Mouse (Mus musculus) gonadal fat pad, adult 2 months (tissue): ENCODE results near the gene Rabif. TPM values are rescaled to one million over a fixed set of nuclear protein-coding genes. Genes with fewer than 3 reads are reported as not detected.
"Not testable (repeated sequence)": the region's sequence is repeated elsewhere in the genome, so short reads cannot be mapped to it uniquely, and the experiment has no call there.

Source experiments
- DNase-seq: peaks from one replicate; pipeline ENCODE4 v3.0.0-alpha.2; 2012; ENCODE audit warnings: low read depth
- polyA plus RNA-seq: library from polyadenylated mRNA; depleted of rRNA; stranded (reverse); fragments of >200 nt; gene quantifications from 2 replicates; pipeline ENCODE4 v1.2.3, GENCODE M21; 2012

The Rabif gene
- polyA plus RNA-seq, 1 experiment: 17.7 TPM

- no peak for DNase-seq
Observed at GRCm38 (mm10) chr1:134512584-134512983, 18.1 kb downstream of the Rabif start.

DNA sequence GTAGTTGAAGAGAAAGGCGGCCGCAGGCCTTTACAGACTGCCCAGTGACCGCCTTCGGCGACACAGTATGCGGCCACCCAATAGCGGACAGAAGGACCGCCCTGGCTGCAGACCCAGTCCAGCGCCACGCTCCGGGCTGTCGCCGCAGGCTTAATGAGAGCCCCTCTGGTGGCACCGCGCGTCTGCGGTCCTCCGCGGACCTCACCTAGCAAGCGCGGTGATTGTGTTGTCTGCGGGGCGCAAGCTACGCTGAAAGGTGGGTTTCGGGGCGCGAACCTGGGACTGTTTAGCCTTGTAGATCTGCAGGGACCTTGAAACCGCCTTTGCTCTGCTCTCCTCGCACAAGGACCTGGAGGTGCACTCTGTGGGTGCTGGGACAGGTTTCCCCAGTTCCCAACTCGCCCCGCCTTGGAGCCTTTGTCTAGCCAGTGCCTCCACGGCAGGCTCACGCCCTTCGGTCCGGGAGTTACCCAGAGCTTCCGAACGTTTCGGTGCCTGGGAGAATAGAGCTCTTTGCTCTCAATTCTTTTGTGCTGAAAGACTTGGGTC, 18.9 kb downstream of the Rabif start:
- DNase-seq: peak; percentile 66

- peak; percentile 97 for DNase-seq
Observed at GRCm38 (mm10) chr1:134513876-134514590, 19.6 kb downstream of the Rabif start.

- no peak for DNase-seq
Observed at GRCm38 (mm10) chr1:134515891-134516290, 21.4 kb downstream of the Rabif start.

- DNase-seq: no peak
Observed at GRCm38 (mm10) chr1:134516491-134517198, 22.2 kb downstream of the Rabif start.

DNA sequence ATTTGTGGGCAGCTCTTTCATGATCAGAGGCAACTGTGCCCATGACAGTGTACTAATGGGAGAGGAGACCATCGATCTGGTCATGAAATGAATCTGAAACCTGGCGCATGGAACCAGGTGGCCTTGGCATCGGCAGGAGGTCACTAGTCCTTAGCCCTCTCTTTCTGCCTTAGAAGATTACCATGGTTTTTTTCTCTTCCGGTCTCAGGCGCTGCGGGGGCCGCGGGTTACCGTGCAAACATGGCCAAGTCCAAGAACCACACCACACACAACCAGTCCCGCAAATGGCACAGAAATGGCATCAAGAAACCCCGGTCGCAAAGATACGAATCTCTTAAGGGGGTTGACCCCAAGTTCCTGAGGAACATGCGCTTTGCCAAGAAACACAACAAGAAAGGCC, 23.4 kb downstream of the Rabif start:
- not testable (repeated sequence) for DNase-seq

DNA sequence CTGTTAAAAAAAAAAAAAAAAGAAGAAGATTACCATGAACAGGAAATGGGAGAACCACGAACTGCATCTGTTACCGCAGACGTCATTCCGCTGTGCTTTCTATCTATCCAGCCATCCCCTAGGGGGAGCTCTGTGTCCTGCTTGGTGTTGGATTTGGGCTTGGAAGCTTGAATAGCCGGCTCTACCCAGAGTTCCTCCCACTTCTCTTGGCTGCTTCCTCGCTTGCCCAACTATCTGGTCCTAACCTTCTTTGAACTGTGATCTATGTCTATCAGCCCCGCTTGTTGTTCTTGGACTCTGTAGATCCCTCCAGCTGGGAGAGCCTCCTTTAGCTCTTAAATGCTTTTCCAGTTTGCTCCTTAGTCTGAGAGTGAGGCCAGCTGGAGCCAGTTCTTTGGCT, 24.2 kb downstream of the Rabif start:
- peak; percentile 98 for DNase-seq

- DNase-seq: not testable (repeated sequence)
Observed at GRCm38 (mm10) chr1:134519201-134519600, 24.8 kb downstream of the Rabif start.

- no peak for DNase-seq
Observed at GRCm38 (mm10) chr1:134520001-134520721, 25.7 kb downstream of the Rabif start.

- no peak for DNase-seq
Observed at GRCm38 (mm10) chr1:134521163-134521562, 26.7 kb downstream of the Rabif start.

DNA sequence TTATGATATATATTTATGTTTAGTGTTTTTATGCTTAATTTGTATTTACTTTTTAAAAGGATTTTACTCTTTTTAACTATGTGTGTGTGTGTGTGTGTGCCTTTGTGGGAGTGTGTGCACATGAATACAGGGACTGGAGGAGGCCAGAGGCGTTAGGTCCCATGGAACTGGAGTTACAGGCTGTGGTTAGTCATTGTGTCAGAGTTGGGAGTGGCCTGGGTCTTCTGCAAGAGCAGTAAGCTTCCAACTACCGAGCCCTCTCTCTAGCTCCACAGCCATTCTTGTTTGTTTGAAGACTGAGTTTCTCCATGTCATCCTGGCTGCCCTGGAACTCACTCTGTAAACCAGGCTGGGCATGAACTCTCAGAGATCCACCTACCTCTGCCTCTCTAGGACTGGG, 27.9 kb downstream of the Rabif start:
- no peak for DNase-seq

DNA sequence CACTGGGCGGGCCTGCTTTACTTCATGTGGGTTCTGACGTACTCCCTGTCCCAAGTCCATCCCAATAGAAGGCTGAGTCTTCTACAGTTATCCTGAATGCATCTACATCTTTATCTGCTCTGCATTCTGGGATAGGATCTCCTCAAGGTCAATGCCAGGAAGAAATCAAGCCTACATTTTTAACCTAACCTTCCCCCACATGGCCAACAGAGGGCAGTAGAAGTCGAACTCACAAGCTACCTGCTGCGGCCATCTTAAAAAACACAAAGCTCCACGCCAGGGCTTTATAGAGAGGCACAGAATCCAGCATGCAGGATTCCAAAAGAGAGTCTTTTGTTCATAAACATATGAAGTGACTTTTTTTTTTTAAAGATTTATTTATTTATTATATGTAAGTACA, 30.0 kb downstream of the Rabif start:
- no peak for DNase-seq

GRCm38 (mm10) chr1:134525015-134525414, 30.6 kb downstream of the Rabif start:
- no peak for DNase-seq

GRCm38 (mm10) chr1:134526752-134527151, 32.3 kb downstream of the Rabif start:
- no peak for DNase-seq

GRCm38 (mm10) chr1:134530618-134531017, 36.2 kb downstream of the Rabif start:
- no peak for DNase-seq

- DNase-seq: not testable (repeated sequence)
Observed at GRCm38 (mm10) chr1:134533710-134534109, 39.3 kb downstream of the Rabif start.

DNA sequence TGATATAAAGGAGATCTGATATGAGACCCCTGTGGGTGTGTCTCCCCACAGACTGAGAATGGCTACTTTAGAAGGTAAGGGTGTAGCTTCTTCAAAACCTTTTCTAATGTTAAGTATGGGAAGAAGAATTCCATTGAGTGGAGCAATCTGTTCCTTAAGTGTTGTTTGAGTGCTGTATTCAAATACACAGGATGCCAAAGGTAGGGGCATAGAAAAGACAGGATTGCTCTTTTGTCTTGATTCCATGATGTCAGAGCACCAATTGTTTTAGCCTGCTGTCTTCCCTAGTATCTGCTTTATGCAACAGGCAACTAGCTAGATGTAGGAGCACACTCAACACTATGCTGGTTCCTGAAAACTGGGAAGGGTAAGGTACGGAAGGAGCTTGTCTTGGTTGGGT, 40.6 kb downstream of the Rabif start:
- no peak for DNase-seq

DNA sequence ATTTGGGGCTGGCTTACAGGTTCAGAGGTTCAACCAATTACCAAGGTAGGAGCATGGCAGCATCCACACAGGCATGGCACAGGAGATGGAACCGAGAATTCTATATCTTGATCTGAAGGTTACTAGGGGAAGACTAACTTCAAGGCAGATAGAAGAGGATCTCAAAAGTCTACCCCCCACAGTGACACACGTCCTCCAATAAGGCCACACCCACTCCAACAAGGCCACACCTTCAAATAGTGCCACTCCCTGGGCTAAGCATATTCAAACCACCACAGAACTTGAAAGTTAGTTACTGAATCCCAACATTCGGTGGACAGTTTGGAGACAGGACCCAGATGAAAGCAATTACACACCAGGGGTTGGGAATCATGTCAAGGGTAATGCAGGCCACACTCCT, 41.1 kb downstream of the Rabif start:
- no peak for DNase-seq

DNA sequence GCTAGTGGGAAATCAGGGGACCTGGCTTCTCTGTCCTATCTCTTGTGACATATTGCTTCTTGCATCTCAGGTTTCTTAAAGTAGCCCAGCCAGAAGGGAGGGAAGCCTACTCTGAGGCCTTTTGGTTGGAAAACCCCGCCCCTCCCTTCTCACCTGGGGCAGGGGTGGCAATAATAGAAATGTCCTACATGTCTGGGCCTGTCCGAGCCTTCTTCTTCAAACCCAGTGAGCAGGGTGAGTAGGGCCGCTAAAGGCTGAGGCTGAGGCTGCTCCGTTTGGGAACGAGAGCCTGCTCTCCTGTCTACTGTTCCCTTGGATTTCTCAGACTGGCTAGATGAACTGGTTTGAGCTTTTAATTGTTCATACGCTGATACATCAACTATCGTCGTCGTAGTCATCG, 46.2 kb downstream of the Rabif start:
- DNase-seq: no peak

DNA sequence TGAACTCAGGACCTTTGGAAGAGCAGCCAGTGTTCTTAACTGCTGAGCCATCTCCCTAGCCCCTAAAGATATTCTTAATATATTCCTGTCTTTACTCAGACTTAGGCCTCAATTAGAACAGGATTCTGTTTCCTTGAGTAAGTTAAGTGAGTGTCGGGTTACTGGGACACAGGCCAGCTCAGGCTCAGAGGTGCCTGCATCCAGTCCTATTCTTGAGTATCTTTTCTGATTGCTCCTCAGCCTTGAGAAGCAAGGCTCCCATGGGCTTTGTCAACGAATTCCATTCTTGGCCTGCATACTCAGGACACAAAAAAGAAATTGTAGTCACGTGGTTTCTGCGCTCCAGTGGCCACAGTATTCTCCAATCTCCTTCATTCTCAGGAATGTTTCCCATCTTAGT, 53.8 kb downstream of the Rabif start:
- DNase-seq: no peak

GRCm38 (mm10) chr1:134549632-134550132, 55.2 kb downstream of the Rabif start, which contains the start of gene Mgat4e:
Gene Mgat4e, minus strand, starts transcription at chr1:134549682.
- DNase-seq: no peak

DNA sequence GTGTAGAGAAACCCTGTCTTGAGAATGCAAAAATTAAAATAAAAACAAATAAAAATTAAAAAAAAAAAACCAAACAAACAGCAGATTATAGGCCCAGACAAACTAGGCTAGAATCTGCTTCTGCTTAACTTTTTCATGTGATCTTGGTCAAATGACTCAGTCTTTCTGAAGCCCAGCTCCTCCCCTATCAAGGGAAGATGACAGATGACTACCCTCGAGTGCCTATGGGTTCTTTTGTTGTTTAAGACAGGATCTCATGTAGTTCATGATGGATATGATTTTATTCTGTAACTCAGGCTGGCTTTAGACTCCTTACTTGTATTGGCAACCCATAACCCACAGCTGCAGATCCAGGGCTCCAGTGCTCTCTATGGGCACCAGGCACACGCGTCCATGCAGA, 57.4 kb downstream of the Rabif start:
- no peak for DNase-seq
